Mouse (Mus musculus): ENCODE measurements around the gene Cacna1d.

Gene Cacna1d

DNA sequence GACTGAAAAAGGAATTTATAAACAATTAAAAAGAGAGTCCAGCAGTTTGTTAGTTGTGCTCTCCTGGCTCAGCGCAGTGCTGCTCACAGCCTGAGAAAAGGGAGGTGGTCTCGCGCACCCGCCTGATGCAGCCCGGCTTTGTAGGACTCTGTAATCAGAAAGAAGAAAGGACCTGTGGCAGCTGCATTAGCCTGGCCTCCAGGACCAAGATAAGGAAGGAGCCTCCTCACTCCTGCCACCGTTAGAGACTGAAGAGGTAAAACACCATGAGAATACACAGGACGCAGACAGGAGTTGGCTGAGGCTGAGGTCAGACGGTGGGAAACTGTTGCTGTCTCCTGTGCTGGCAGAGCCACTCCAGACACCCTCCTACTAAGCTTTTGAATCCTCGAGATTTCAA lies at the start of gene Cacna1d:
Cacna1d (minus strand) TSS at position 114 of the 400 bp plus-strand sequence.
- DNase-seq: no peak

DNA sequence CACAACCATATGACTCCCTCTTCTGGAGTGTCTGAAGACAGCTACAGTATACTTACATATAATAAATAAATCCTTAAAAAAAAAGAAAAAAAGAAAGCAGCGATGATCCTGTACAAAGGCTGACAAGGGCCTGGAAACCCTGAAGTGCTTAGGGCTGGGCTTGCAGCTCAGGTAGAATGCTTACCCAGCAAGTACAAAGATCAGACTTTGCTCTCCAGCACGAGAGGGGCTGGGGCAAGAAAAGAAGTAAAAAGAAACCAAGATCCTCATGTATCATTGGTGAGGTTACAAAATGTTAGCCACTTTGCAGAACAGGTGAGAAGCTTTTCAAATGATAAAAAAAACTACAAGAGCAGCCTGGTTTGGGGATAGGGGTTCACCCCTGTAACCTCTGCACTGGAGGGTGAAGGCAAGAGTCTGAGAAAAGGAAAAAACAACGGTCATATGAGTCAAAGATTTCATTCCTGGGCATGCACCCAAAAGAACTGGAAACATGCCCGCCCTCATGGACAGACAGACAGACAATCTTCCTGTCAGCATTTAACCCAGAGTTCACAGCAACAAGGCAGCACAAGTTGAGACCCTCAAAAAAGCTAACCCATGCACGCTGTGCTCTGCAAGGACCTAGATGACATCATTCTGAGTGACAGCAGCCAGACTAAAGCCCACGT lies 42.7 kb upstream of the Cacna1d start:
- no peak for DNase-seq

DNA sequence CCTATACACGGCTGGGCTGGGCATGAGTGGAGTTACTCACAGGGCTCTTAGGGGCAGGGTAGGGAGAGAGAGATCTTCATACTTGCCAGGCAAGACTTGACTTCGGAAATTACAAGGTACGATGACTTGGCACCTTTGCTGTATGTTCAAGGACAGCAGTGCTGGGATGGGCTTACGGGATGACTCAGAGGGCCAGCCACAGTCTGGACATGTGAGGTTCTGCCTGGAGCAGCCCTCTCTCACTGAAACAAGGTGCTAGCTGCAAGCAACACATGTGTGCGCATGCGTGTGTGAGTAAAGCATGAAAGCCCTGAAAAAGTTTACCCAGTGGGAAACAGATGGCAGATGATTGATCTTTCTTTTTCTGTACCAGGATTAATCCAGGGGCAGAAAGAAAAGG lies 40.6 kb upstream of the Cacna1d start:
- no peak for DNase-seq

DNA sequence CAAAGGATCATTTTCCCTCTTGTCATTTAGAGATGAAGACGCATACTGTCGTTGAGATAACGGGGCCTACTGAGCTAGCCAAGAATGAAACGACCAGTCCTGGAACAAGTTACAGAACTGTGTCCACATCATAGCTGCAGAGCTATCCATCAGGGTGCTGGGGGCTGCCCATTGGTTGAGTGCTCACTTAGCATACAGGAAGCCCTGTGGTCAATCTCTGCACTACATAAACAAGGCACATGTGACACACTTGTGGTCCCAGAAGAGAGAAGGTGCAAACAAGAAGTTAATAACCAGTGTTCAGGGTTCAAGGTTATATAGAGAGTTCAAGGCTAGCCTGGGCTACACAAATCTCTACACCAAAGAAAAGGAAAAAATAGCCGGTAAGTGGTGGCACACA lies 40.2 kb upstream of the Cacna1d start:
- no peak for DNase-seq

DNA sequence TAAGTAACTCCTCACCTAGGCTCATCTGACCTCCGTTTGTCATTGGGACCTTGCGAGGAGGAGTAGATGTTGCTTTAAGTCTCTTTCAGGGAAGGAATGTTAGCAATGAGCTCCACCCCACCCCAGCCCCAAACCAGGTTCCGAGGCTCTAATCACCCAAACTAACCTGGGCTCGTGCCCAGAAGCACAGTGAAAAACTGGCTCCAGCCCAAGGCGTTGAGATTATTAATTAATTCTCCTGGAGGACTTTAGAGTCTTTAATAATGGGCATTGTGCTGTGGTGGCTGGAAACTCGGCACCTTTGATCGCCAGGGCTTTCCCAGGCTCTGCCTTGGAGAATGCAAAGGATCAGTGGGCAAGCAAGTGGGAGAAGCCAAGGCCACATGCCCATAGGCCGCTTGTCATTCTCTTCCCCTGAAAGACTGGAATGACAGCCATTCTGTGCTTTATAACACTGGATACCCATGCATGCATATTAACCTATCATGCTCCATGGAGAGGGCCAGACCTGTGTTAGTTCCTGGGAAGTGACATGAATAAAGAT lies 39.5 kb upstream of the Cacna1d start:
- no peak for DNase-seq

DNA sequence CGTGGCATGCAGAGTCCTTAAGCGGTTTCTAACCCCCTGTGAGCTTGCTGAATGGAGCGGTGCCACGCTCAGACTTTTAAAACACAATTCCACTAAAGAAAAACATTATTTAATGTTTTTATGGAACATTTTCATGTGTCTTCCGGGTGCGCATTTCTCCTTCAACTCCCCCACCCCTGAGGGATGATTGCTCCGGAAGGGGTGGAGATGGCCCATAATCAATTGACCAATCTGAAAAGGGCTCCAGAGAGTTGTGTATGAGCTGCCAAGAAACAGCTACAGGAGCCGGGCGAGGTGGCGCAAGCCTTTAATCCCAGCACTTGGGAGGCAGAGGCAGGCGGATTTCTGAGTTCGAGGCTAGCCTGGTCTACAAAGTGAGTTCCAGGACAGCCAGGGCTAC lies 38.2 kb upstream of the Cacna1d start:
- DNase-seq: no peak

DNA sequence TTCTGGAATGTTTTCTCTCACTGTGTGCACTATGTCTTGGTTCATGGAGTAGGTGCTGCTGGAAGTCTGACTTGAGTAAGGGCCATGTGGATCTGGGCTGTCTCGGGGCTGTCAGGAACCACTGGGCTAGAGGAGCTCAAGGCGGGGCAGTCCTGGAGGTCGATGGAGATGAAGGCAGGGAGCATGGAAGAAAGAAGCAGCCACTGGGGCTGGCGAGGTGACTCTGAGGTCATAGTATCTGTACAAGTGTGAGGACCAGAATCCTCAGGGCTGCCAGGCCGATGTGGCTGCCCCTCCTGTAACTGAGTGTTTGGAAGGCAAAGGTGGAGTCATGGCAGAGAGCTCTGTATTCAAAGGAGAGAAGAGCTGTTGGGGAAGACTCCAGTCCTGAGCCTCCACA lies 37.7 kb upstream of the Cacna1d start:
- no peak for DNase-seq

DNA sequence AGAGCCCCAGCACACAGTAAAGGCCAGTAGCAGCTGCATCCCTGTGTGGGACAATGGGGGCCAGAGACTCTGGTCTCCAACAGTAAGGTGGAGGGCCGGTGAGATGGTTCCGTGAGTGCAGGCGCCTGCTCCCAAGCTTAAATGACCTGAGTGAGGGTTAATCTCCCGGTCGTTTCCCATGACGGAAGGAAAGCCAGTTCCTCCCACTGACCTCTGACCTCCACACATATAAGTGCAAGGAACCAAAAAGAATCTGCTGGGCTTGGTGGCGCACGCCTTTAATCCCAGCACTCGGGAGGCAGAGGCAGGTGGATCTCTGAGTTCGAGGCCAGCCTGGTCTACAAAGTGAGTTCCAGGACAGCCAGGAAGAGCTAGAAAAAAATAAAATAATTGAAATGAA lies 37.1 kb upstream of the Cacna1d start:
- DNase-seq: no peak

DNA sequence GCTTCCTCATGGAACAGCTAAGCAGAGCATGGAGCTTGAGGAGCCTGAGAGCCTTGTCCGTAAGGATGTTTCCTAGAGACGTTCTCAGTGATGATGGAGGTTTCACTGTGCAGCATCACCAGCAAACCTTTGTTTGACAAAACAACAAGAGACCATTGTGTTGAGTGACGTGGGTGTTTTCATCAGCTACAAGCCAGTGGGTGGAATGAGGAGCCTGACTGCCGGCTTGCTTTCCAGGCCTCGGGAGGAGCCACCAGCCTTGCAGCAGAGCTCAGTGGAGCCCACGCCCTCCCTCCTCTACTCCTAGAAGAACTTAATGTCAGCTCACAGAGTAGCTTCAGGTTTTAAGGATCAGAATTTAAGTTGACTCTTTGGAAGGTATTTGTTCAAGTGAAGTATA lies 32.1 kb upstream of the Cacna1d start:
- DNase-seq: no peak

DNA sequence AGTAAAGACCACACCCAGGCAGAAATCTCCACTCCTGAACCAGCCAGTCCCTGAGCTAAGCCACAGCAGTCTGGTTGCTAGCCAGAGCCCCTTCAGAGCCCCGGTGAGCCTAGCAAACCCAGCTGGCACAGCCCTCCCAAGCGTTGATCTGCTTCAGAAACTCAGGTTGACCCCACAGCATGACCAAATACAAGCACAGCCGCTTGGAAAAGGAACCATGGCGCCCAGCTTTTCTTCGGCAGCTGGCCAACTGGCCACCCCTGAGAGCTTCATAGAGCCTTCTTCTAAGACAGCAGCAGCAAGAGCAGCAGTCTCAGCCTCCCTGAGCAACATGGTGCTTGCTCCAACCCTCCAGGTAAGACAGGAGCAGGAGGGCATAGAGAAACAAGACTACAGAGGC lies 28.1 kb upstream of the Cacna1d start:
- no peak for DNase-seq

DNA sequence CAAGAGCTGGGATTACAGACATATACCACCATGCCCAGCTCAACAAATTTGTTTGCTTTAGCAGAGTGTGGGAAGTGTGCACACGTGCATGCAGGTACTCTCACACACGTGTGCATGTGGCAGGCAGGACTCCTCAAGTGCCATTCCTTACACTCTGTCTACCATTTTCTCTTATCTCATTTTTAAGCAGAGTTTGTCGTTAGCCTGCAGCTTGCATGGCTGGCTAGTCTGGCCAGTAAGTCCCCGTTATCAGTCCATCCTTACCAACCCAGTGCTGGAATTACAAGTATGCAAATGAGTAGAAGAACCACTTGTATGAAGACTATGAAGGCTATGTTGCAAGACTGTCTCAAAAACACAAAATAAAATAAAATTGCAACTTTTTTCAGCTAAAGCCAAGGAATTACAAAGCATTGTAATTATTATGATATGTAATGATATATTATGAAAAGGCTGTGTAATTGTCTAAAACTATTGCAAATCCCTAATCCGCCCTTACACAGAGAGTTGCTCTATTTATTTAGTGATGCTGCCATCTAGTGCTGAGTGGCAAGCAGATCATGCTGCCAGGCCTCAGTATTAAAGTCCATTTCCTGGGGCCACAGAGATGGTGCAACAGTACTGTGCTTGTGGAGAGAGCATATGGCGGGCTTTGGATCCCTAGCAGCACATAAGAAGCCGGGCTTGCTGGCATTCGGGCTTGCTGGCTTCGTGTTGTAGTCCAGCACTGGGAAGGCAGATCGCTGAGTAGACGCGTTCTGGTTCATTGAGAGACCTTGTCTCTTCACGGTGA lies 24.9 kb upstream of the Cacna1d start:
- DNase-seq: peak; percentile 72

DNA sequence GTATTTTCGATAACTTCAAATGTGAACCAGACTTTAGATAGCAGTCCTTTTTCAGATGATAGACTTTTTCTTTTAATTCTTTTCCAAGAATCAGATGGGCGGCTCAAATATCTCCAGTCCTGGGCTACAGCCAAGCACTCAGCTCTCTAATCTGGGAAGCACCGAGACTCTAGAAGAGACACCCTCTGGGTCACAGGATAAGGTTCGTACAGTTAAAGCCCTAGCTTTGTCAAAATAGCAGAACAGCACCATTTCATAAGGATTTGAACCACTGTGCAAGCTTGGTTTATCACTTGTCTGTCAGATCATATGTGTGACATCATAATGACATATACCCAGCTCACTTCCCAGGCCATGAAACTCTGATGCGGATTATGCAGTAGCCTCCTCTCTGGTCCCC lies 21.6 kb upstream of the Cacna1d start:
- no peak for DNase-seq

DNA sequence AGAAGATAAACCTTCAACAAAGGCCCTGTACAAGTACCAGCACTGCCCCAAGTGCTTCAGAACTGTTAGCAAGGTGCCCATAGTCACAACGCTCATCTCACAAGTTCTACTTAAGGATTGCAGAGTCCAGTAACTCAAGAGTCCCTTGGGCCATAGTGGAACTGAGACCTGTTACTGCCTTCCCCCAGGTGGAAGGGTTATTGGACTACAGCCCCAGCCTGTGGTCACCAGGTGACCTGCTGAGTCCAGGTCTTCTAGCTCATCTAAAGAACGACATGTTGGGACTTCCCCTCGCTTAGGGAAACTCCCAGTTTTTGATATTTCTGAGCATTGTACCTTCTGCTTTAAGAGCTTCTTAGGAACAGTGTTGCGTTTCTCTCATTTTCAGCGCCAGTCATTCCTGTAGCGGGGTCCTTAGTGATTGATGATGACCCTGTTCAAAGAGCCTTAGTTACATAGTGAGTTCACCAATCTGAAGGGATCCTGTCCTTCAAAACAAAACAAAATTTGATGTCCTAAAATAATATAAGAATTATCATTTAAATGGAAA lies 19.0 kb upstream of the Cacna1d start:
- DNase-seq: no peak

DNA sequence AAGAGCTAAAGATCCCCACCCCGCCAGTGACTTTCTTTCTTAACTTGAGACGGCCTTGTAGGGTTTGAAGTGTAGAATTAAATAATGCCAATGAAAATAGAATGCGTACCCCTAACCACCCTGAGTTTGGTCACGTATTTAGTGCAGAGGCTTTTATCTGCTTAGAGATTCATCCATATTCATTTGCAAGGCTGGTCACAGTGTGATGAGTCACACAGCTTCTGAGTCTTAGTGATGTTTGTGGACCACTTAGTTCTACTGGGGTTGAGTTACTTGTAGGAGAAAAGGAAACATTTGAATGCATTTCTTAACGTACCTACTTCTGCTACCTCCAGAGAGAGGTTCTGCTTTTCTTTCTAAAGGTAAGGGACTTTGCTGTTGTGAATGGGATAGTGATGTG lies 13.7 kb upstream of the Cacna1d start:
- DNase-seq: no peak

DNA sequence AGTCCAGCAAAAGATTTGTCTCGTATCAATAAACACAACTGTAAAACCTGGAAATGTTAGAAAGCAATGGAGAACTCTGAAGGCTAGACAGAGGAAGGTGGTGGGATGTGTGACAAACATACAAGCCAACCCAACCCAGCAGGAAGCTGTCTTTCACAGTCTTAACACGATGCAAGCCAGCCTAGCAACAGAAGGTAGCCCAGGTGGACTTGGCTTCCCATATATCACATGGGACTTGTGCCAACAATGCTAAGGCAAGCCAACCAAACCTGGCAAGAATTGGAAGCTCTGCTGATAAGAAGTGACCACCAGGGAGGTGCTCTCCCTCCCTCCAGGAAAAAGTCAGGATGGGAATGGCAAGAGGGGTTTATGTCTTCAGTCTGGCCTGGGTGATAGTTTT lies 6.9 kb upstream of the Cacna1d start:
- DNase-seq: peak; percentile 80

DNA sequence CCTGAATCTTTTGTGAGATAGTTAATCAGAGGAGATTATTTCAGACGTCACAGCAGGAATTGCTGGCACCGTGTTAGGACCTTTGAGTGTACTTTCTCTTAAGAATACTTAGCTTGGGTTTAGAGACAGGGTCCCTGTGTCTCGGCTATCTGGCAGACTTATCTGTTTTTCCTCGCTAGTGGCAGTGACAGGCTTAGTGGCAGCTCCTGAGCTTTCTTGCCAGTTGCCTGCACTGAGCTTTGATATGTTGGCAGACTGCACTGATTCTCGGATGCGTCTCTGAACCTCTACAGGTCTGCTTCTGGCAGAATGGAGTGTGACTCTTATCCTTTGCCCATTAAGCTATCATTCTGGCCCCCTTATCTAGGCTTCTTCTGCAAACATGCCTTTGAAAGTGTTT lies 3.7 kb upstream of the Cacna1d start:
- no peak for DNase-seq

DNA sequence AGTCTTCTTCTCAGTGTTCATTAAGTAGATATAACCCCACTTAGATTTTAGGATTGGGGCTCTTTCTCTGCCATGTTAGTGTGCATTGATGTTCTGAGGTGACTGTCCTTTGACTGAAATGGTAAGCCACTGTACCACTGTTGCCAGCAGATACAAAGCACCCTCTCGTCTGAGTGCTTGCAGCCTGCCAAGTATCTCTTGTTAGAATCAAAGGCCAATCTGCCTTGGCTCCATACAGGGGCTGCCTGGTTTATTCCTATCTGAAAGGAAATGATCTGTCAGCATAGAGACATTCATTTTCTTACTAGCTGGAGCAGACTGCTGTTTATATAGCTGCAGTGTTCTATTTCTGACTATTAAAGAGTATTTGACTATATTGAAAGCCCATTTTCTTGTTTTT lies 2.0 kb upstream of the Cacna1d start:
- no peak for DNase-seq

DNA sequence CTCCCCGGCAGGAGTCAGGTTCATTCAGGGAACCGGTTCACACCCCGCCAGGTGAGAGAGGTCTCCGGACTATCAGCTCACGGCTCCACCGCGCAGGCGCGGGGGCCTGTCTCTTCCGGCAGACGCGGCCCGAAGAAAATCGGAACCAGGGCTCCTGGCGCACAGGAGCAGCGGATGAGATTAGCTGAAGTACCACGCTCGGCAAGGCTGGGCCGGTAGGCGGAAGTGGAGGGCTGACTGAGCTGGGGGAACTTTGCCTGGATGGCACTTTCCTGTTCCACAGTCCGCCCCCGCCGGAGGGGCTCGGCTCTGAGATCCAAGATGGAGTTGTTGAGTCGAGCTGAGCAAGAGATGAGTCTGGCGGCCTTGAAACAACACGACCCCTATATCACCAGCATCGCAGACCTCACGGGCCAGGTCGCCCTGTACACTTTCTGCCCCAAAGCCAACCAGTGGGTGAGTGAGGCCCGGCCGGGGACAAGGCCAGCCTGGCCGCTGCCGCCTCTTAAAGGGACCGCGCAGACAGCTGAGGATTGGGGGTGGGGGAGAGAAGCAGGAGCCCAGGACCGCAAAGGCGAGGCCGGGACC lies 11.8 kb downstream of the Cacna1d start, which contains the start of gene Dcp1a:
Dcp1a (plus strand) TSS at position 175 of the 588 bp plus-strand sequence.
- peak; percentile 97 for DNase-seq

DNA sequence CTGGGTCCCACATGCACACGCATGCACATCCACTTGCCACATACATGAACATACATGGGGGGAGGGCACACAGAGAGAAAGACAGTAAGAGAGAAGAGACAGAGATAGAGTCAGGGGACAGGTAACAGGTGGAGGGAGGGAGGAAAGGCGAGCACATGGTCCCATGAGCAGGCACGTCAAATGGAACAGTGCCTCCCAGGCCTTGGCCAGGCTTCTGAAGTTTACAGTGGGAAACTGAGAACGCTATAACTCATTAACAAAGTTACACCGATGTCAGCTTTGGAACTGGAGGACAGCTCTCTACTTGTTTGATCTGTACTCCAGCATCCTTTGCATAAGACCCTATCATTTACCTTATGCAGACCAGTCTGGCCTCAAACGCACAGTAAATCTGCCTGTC lies 16.8 kb downstream of the Cacna1d start:
- no peak for DNase-seq

DNA sequence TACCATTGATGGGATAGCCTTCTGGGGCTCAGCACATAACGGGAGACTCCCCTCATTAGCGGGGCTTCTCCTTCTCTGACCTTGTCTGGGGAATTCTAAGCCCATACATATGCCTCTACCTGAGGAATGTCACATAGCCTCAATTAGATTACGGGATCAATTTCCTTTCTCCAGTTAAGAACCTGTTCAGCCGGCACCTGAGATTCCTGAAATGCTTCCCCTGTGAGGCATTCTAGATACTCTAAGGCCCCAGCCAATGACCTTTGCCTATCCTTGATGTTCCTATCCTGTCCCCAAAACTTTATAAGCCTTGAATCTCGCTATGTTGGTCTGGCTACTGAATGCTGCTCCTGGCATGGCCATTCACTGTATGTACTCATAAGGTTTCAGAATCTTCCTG lies 17.6 kb downstream of the Cacna1d start:
- DNase-seq: no peak

DNA sequence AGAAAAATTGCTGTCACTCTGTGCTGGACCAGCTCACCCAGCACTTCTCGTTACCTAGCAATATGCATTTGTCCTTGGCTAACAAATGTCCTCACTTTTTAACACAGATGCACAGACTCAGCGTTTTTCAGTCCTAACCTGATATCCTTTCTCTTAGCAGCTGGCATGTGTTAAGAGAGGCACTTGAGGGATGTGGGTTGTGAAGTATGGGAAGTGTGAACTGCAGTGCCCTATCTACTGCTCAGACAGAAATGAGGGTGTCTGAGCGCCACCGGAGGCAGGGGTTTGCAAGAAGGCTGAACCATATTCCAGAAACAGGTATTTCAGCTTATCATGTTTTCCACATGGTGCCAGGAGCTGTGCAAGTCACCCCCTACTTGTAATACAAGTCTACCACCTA lies 27.9 kb downstream of the Cacna1d start:
- DNase-seq: no peak

DNA sequence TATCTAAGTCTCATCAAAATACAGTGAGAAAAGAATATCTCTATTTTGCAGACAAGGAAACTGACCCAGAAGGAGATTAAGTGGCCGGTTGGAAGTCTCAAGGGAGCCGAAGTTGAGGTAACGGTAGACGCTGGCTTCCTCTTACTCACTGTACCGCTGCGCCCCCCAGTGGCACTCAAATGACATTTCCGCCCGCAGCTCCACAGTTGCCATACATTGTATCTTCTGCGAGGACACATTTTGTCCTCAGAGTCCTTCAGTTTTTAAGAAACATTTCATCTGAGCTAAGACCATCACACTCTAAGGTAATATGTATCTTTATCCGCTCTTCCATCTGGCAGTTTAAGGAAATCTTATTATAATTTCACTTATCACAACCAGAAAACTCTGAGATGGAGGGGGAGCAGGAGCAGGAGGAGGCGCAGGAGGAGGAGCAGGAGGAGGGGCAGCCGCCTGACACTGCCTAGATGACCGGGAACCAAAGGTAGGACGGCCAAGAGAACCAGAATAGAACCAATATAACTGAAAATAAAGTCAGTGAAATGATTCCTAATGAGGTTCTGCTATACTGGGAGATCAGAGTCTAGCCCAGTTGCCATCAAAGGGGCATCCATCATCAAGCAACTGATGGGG lies 31.2 kb downstream of the Cacna1d start:
- peak; percentile 75 for DNase-seq

DNA sequence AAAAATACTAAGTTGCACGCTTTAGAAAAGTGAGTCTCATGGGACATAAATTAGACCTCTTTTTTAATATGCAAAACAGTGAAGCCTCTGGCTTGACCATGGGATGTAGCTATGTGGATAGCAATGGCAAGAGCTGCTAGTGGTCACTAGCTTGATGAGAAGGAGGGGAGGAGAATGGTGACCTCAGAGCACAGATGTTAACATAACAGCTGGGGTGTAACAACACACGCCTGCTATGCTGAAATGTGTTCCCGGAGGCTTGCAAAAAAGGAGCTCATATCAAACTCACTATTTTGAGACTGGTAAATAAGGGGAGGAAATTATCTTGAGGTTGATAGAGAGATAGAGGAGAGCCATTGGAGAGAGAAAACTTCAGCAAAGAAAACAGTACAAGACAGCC lies 32.4 kb downstream of the Cacna1d start:
- no peak for DNase-seq

All from cerebellum, adult 8-10 months (tissue).